Mouse (Mus musculus): Measurements from ENCODE around the gene Mif4gd. TPM values are rescaled to one million over a fixed set of nuclear protein-coding genes. Genes with fewer than 3 reads are reported as not detected.

The Mif4gd gene
- total RNA-seq, 2 experiments from 2014 or later: 73.4 to 195 TPM

DNA sequence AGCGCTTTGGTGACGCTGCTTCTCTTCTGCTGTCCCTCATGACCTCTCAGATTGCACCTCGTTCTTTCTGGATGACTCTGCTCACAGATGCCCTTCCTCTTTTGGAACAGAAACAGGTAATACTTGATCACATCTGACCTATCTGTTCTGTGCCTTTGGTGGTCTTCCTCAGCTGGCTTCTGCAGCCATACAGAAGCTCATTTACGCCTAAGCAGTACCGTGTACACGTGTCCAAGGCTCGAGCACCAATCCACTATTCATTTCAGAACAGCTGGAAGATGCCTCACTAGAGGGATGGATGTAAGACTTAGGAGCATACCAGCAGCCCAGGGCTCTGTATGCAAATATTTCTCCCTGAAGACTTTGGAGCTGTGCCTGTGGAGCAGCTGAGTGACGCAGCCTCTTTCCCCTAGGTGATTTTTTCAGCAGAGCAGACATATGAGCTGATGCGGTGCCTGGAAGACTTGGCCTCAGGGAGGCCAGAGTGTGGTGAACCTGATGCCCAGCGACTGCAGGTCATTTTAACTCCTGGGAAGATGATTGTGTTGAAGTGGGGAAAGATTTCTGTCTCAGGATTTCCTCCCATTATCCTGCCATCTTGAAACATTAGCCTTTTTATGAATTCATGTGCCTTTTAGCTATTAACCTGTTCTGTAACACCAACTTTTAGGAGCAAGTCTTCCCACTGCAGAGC lies 29.7 kb downstream of the Mif4gd start:
- DNase-seq: no peak

DNA sequence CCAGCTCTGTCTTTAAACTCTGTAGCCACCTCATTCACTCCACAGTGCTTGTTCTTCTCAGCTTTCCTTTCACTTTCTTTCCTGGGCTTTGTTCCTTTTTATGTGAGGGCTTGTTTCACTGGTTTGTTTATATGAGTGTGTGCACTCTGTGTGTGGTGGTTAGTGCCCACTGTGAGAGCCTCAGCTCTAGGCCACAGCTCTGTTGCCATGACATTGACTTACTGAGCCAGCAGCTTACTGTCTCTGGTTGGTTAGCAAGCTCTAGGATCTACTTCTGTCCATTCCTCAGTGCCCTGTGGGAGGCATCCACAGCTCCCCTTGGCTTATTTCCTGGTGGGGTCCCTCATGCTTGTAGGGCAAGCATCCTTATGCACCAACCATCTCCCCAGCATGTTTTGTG lies 33.7 kb downstream of the Mif4gd start:
- no peak for DNase-seq

DNA sequence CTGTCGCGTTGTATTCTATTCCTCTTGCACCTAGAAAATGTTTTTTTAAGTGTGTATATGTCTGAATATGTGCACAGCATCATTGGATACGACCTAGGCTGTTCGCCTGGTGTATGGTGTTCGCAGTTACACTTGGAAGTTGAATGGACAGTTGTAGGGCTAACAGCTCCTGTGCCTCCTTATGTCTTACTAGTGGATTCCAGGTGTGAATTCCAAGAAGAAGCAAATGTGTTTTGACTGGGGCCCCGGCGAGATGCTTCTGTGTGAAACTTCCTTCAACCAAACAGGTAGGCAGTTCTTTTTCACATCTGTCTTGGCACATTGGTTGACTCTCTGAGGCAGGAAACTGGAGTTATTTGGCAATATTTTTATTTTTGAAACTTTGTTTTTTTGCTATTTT lies 47.8 kb downstream of the Mif4gd start:
- DNase-seq: no peak

DNA sequence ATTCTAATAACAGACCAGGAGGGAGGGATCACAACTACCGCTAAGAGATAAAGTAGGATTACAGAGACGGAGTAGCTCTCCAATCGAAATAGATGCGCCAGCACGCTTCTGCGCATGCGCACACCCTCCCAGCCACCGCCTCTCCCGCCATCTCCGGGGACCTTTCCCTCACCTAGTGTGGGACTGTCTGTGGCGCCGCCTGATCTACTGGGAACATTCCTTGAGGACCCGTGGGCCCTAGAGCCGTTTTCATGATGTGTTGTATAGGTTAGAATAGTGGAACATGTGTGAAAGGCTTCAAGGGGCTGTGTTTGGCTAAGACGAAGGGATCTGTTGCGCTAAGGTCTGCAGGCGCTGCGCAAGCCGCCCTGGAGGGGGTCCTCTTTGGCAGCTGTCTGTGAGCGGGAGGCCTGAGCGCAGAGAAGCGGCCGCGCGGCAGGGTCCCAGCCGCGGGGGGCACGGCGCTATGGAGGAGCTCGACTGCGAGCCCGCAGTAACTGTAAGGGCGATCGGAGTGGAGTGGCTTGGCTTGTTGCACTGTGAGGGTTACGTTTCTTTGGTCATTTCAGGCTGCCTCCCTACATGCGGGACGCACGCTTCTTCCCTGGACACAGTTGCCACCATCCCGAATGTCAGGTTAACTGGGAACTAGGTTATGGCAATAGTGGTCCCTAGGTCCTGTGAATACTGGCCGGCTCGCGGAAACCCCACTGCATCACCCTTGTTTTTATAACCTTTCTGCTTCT lies 48.5 kb downstream of the Mif4gd start, which contains the start of gene Nup85:
Gene Nup85, plus strand, starts transcription at position 371 of the 746 bp plus-strand sequence.
- DNase-seq: peak; percentile 98

DNA sequence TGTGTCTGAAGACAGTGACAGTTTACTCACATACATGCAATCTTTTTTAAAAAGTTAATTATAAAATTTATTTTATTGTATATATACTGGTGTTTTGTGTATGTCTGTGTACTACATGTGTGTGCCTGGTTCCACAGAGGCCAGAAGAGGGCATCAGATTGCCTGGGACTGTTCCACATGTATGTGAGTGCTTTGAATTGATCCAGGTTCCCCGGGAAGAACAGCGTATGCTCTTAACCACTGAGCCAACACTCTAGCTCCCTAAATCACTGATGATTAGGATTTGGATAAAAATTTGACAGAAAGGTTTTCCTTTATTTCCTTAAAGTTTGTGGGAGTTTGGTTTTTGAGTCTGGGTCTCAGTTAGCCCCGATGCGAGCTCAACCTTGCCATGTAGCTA lies 49.4 kb downstream of the Mif4gd start:
- peak in 1 of 2 experiments; percentile 20 for DNase-seq

Other genes starting within 250 kb of the Mif4gd start
- gene Hid1, start 245.2 kb downstream of the Mif4gd start, total RNA-seq (2021): 10 to 100 TPM; 16.2 to 38.1 TPM
- 100 to 1,000 TPM in 1 of 2 experiments, 10 to 100 TPM in 1; 82.1 to 136 TPM for gene Cdr2l, start 231.1 kb downstream of the Mif4gd start, total RNA-seq (2021)
- gene Mrpl58, start 209.2 kb downstream of the Mif4gd start, total RNA-seq (2021): 100 to 1,000 TPM; 147 to 162 TPM
- gene Atp5h, start 193.0 kb downstream of the Mif4gd start, total RNA-seq (2021): 100 to 1,000 TPM; 567 to 597 TPM
- 10 to 100 TPM; 43.8 to 70.0 TPM for gene Kctd2, start 192.8 kb downstream of the Mif4gd start, total RNA-seq (2021)
- gene Trim80, start 172.4 kb downstream of the Mif4gd start, total RNA-seq (2021): under 1 TPM in 1 of 2 experiments, not detected in 1; 0.17 TPM
- gene Slc16a5, start 150.5 kb downstream of the Mif4gd start, total RNA-seq (2021): under 1 TPM in 1 of 2 experiments, not detected in 1; 0.53 TPM
- 1 to 10 TPM; 7.3 to 8.2 TPM for gene Armc7, start 137.3 kb downstream of the Mif4gd start, total RNA-seq (2021)
- gene Nt5c, start 121.1 kb downstream of the Mif4gd start, total RNA-seq (2021): 100 to 1,000 TPM in 1 of 2 experiments, 10 to 100 TPM in 1; 98.5 to 161 TPM
- 100 to 1,000 TPM in 1 of 2 experiments, 10 to 100 TPM in 1; 80.5 to 106 TPM for gene Jpt1, start 98.6 kb downstream of the Mif4gd start, total RNA-seq (2021)
- gene Sumo2, start 76.7 kb downstream of the Mif4gd start, total RNA-seq (2021): 100 to 1,000 TPM; 248 to 259 TPM
- 10 to 100 TPM; 44.0 to 44.8 TPM for gene Nup85, start 48.5 kb downstream of the Mif4gd start, total RNA-seq (2021)
- 100 to 1,000 TPM in 1 of 2 experiments, 10 to 100 TPM in 1; 97.7 to 102 TPM for gene Mrps7, start 9.0 kb downstream of the Mif4gd start, total RNA-seq (2021)
- 10 to 100 TPM; 25.3 to 30.7 TPM for gene Gga3, start 8.9 kb downstream of the Mif4gd start, total RNA-seq (2021)
- 10 to 100 TPM; 90.5 to 96.3 TPM for gene Slc25a19, start 15.3 kb upstream of the Mif4gd start, total RNA-seq (2021)
- 100 to 1,000 TPM; 132 to 158 TPM for gene Grb2, start 95.6 kb upstream of the Mif4gd start, total RNA-seq (2021)
- gene Tmem94, start 152.5 kb upstream of the Mif4gd start, total RNA-seq (2021): 10 to 100 TPM; 74.6 to 95.5 TPM
- 10 to 100 TPM; 58.9 to 72.9 TPM for gene Caskin2, start 200.7 kb upstream of the Mif4gd start, total RNA-seq (2021)
- 10 to 100 TPM; 17.1 to 21.4 TPM for gene Tsen54, start 201.8 kb upstream of the Mif4gd start, total RNA-seq (2021)
- 10 to 100 TPM in 1 of 2 experiments, 1 to 10 TPM in 1; 4.9 to 10.9 TPM for gene Llgl2, start 211.1 kb upstream of the Mif4gd start, total RNA-seq (2021)
- gene Myo15b, start 245.4 kb upstream of the Mif4gd start, total RNA-seq (2021): under 1 TPM; 0.20 TPM

All from adrenal gland, postnatal 36 days (tissue).